Mouse (Mus musculus): ENCODE data around the gene Abcb8. TPM values are rescaled to one million over a fixed set of nuclear protein-coding genes. Genes with fewer than 3 reads are reported as not detected.

Gene Abcb8
- total RNA-seq, 2 experiments from 2014 or later = 66.8 to 76.5 TPM

- no peak for DNase-seq
Measured at GRCm38 (mm10) chr5:24425421-24426036, 32.1 kb downstream of the Abcb8 start.

- no peak for DNase-seq
Measured at GRCm38 (mm10) chr5:24426037-24426432, 32.6 kb downstream of the Abcb8 start.

GRCm38 (mm10) chr5:24426556-24427284, 33.3 kb downstream of the Abcb8 start:
- no peak for DNase-seq

GRCm38 (mm10) chr5:24427285-24427633, 33.8 kb downstream of the Abcb8 start:
- no peak for DNase-seq

- no peak for DNase-seq
Measured at GRCm38 (mm10) chr5:24427981-24428402, 34.5 kb downstream of the Abcb8 start.

GRCm38 (mm10) chr5:24428596-24428995, 35.1 kb downstream of the Abcb8 start:
- peak; percentile 60 to 68 for DNase-seq

- no peak for DNase-seq
Measured at GRCm38 (mm10) chr5:24433993-24434392, 40.5 kb downstream of the Abcb8 start.

GRCm38 (mm10) chr5:24441187-24441586, 47.7 kb downstream of the Abcb8 start:
- DNase-seq = no peak

- no peak for DNase-seq
Measured at GRCm38 (mm10) chr5:24442029-24442428, 48.6 kb downstream of the Abcb8 start.

GRCm38 (mm10) chr5:24443204-24443603, 49.7 kb downstream of the Abcb8 start:
- no peak for DNase-seq

- no peak for DNase-seq
Measured at GRCm38 (mm10) chr5:24443927-24444326, 50.5 kb downstream of the Abcb8 start.

- DNase-seq = peak; percentile 96 to 98
Measured at GRCm38 (mm10) chr5:24444746-24445427, 51.4 kb downstream of the Abcb8 start, which contains the start of gene Fastk. TSS of gene Fastk (minus strand) at chr5:24445287.

GRCm38 (mm10) chr5:24445428-24446080, 52.1 kb downstream of the Abcb8 start:
- DNase-seq = peak in 1 of 2 experiments; percentile 11

GRCm38 (mm10) chr5:24446630-24447029, 53.2 kb downstream of the Abcb8 start:
- no peak for DNase-seq

GRCm38 (mm10) chr5:24447624-24448298, 54.3 kb downstream of the Abcb8 start, which contains the start of gene Tmub1:
TSS of gene Tmub1 (minus strand) at chr5:24447854.
- DNase-seq = peak; percentile 89 to 90

- DNase-seq = peak; percentile 93 to 97
Measured at GRCm38 (mm10) chr5:24451264-24452029, 58.0 kb downstream of the Abcb8 start.

GRCm38 (mm10) chr5:24452030-24452690, 58.7 kb downstream of the Abcb8 start, which contains the start of gene Agap3:
TSS of gene Agap3 (plus strand) at chr5:24452177.
- peak; percentile 54 to 66 for DNase-seq

- DNase-seq = peak; percentile 41 to 64
Measured at GRCm38 (mm10) chr5:24452691-24453233, 59.3 kb downstream of the Abcb8 start.

GRCm38 (mm10) chr5:24453283-24453984, 60.0 kb downstream of the Abcb8 start:
- DNase-seq = no peak

GRCm38 (mm10) chr5:24453985-24454303, 60.5 kb downstream of the Abcb8 start:
- DNase-seq = no peak
